Mouse (Mus musculus) neural tube, embryonic 10.5 days (tissue): ENCODE data around the gene Arrdc2.
A peak's percentile ranks its signal among the peaks of the same experiment; 100 is the strongest.

Experiments
- DNase-seq: peaks from one replicate; pipeline ENCODE4 v3.0.0-alpha.2; 2017; ENCODE audit warnings: low spot score; ENCODE audit errors: extremely low spot score

The Arrdc2 gene

GRCm38 (mm10) chr8:70864712-70865221, 25.2 kb upstream of the Arrdc2 start:
- DNase-seq, result peak; percentile 79

GRCm38 (mm10) chr8:70863956-70864711, 24.6 kb upstream of the Arrdc2 start:
- peak; percentile 61 for DNase-seq

- DNase-seq, result peak; percentile 65
These were observed 23.5 kb upstream of the Arrdc2 start, which contains the start of gene Kcnn1 for GRCm38 (mm10) chr8:70862824-70863641. Gene Kcnn1, minus strand, starts transcription at chr8:70863258.

GRCm38 (mm10) chr8:70857516-70857915, 18.0 kb upstream of the Arrdc2 start:
- DNase-seq, result no peak

- DNase-seq, result peak; percentile 67
These were observed 17.1 kb upstream of the Arrdc2 start for GRCm38 (mm10) chr8:70856541-70857197.

GRCm38 (mm10) chr8:70856028-70856427, 16.5 kb upstream of the Arrdc2 start:
- DNase-seq, result no peak

GRCm38 (mm10) chr8:70853863-70854262, 14.3 kb upstream of the Arrdc2 start:
- no peak for DNase-seq

GRCm38 (mm10) chr8:70852595-70853231, 13.2 kb upstream of the Arrdc2 start:
- no peak for DNase-seq

GRCm38 (mm10) chr8:70851837-70852236, 12.3 kb upstream of the Arrdc2 start:
- no peak for DNase-seq

GRCm38 (mm10) chr8:70850947-70851346, 11.4 kb upstream of the Arrdc2 start:
- no peak for DNase-seq

GRCm38 (mm10) chr8:70850132-70850845, 10.8 kb upstream of the Arrdc2 start:
- DNase-seq, result no peak

- DNase-seq, result no peak
These were observed 9.9 kb upstream of the Arrdc2 start for GRCm38 (mm10) chr8:70849333-70849990.

GRCm38 (mm10) chr8:70846371-70847154, 7.0 kb upstream of the Arrdc2 start:
- no peak for DNase-seq

- DNase-seq, result no peak
These were observed 5.6 kb upstream of the Arrdc2 start for GRCm38 (mm10) chr8:70845108-70845507.

GRCm38 (mm10) chr8:70844523-70844922, 5.0 kb upstream of the Arrdc2 start:
- peak; percentile 97 for DNase-seq

- no peak for DNase-seq
These were observed 4.4 kb upstream of the Arrdc2 start for GRCm38 (mm10) chr8:70843941-70844340.

- no peak for DNase-seq
These were observed 3.8 kb upstream of the Arrdc2 start for GRCm38 (mm10) chr8:70843214-70843773.

- DNase-seq, result no peak
These were observed 3.0 kb upstream of the Arrdc2 start for GRCm38 (mm10) chr8:70842484-70842883.
